Mouse (Mus musculus) heart, postnatal 25 days (tissue): ENCODE measurements at regions not wholly inside any gene's neighbourhood (a gene's known extent, or its start where the extent isn't known, plus 50 kb on each side); places are given as distances from the start of the nearest gene placed in this dataset.
A peak's percentile ranks its signal among the peaks of the same experiment; 100 is the strongest.

Experiments used
- DNase-seq: peaks from one replicate; pipeline ENCODE4 v3.0.0; 2022; ENCODE audit warnings: low spot score
- intact Hi-C: fragments of 180-260 bp; cut with DNase I; formaldehyde crosslinking; loops from one replicate; pipeline ENCODE4 v1.15.1; 2025

DNA sequence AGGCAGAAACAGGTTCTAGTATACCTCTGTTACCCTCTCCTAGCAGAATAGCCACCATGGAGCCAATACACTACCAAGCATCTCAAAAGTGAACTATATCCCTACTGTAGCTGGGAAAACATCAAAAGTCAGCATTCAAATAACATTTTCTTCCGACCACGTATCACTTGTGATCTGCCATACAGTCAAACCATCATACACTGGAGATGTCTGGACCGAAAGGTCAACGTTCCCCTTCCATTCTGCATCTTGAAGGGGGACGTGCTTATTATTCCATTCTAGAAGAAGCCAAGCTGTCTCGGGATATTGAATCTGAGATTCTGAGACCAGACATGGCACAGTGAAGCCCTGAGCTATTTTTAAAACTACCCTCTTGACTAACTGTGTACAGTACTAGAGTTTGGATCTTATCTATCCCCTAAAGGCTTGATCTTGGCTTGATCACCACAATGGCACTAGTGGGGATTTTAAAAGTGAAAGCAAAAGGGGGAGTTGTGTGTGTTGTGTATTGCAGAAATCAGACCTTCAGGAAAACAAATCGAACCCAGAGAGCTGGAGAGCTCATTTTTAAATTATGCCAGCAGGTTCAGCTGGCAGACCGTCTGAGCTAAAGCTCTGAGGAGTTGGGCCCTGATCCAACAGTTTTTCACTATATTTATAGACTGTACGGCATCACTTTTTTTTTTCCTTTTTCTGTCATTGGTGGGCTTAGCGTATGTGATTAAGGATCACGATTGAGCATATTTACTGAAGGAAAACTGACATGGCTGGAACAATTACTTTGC lies 218.6 kb upstream of the Hs6st1 start:
- no peak for DNase-seq
- intact Hi-C loops, result no loop called here

DNA sequence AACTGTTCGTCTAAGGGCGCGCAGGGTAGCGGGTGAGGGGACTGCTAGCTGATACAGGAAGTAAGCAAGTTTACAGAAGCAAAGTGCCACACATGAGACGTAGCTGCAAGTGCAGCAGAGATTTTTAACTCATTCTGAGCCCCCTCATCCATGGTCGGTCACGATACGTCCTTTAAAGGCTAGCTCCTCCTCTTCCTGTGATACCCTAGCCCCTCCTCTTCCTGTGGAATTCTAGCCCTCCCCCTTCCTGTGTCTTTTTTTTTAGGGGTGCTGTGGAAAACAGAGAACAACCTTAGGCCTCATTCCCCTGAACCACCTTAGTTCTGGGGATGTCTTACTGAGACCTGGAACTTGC lies 218.0 kb upstream of the Hs6st1 start:
- intact Hi-C loops, result no loop called here
- DNase-seq, result no peak

DNA sequence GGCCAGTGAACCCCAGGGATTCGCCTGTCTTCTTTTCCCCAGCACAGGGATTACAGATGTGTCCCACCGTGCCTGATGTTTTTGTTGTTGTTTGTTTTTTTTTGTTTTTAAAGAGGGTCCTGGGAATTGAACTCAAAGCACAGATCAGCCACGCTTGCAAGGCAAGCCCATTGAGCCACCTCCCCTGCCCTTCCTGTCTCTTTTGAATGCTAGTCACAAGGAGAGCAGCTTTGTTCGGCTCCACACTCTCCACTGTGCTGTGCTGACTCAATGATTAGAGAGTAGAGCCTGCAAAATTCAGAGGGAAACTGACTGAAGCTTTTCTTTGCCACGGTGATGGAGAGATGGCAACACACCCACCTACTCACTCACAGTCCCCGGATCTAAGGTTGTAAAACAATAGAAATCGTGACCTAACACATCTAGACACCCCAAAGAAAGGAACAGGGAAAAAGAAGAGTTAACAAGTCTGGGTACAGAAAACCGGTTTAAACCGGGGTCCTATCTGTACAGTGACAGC lies 217.6 kb upstream of the Hs6st1 start:
- DNase-seq, result no peak
- intact Hi-C loops, result no loop called here

DNA sequence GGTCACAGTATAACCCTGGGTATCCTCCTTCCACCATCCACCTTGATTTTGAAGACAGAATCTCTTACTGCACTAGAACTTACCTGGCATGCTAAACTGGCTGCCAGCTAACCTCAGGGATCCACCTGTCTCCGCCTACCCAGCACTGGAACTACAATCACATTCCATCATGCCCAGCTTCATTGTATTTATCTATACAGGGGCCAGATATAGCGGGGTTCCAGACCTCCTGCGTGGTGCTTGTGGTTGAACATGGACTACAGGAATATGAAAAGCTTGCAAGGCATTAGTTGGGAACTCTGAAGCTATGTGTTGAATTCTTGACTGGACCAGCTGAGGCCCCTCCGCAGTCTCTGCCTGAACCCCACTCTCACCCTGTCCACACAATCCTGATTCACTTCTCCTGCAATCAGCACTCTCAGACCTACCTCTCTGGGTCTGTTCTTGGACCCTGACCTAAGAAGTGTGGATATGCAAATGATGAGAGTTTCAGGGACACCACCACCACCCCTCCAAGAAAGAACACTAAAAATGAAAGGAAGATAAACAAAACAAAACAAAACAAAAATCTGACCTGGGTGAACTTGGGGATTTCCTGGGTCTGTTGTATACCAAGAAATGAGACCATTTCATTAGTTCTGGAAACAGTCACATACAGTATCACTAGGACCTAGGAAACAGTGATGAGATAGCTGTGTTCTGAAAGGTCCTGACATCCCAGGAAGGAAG lies 216.4 kb upstream of the Hs6st1 start:
- intact Hi-C loops, result no loop called here
- DNase-seq, result no peak

DNA sequence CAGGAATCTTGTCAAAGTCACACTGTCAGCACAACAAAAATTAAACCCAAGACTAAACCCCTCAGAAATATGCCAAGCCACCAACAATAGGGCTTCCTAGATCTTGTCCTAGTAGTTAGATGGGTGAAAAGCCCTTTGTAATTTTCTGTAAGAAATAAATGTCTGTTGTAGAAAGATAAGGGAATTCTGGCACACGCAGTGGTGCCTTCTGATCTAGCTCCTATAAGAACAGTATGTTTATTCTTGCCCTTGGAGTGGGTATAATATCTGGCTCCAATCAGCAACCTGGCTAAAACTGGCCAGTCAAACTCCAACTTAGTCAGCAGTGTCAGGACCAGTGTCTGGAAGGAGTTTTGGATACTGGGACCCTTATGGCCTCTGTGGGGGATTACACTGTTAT lies 215.2 kb upstream of the Hs6st1 start:
- DNase-seq, result no peak
- intact Hi-C loops, result no loop called here

DNA sequence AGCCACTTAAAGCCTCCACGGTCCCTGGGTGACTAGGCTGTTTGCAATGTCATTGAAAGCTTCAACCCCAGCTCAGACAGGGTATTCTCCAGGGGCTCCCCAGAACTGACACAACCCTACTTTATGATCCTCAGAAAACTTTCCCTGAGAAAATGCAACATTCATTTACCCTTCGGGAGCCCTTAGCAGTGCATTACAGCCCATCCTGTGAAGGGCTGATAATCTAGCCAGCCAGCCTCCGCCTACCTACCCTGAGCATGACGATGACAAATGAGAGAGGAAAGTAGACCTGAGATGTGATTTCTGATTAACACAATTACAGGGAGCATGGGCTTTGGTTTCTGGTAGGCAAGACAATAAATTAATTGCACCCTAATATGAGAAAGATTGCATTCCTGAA lies 212.6 kb upstream of the Hs6st1 start:
- DNase-seq, result no peak
- intact Hi-C loops, result no loop called here

DNA sequence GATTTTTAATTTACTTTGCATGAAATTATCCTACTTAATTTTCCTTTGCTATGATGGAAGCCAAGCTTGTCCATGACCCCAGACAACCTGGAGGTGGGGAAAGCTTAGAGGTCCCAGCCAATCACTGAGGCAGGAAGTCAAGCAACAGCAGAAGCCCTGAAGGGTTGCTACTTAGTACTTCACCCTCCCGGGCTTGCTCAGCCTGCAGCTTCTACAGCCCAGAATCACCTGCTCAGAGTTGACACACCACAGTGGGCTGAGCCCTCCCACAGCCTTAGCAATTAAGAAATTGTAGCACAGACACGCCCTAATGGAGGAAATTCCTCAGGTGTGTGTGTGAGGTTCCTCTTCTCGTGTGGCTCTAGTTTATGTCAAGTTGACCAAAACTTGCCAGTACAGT lies 209.9 kb upstream of the Hs6st1 start:
- no peak for DNase-seq
- intact Hi-C loops, result no loop called here

DNA sequence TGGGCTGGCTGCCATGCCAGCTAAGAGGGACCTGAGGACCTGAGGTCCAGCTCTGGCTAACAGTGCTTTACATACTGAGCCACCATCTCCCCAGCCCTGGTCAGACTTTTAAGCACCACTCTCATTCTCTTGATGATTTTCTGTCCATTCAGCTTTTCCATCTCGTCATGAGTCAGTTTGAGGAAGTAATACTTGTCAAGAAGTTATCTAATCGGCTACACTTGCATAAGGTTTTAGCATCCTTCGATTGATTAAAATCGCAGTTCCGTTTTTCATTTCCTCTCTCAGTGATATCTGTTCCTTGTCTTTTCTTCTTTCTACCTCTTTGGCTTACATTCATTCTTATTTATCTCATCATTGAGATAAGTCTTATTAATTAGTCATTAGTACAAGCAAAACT lies 207.4 kb upstream of the Hs6st1 start:
- no peak for DNase-seq
- intact Hi-C loops, result no loop called here

DNA sequence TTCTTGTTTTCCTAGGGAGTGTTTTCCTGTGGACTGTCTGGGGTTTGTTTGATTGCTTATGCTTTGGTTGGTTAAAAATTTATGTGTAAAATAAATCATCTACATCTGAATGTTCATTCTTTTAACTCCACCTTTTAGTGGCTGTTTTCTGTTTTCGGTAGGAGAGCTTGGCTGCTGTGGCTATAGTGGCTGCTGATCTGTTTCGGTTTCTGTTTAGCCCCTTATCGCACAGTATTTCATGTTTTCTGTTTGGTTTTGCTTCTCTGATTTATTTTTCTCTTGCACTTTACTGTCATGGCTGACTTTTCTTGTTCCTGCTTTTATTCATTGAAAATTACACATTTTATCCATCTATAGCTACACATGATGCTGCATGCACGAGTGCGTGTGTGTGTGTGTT lies 206.0 kb upstream of the Hs6st1 start:
- no peak for DNase-seq
- intact Hi-C loops, result no loop called here

DNA sequence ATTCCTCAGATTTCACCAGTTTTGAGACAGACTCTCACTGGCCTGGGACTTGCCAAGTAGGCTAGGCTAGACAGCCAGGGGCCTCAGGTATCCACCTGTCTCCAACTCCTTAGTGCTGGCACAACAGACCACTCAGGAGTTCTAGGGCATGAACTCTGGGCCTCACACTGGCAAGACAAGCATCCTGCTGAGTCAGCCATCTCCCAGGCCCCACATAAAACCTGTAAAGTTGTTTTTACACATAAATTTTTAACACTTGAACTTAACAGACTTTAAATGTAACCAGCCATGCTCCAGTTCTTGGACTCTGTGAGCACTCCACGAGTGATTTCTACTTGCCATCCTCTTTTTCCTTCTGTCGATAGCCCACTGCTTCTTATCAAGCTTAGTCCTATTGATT lies 205.5 kb upstream of the Hs6st1 start:
- no peak for DNase-seq
- intact Hi-C loops, result no loop called here

DNA sequence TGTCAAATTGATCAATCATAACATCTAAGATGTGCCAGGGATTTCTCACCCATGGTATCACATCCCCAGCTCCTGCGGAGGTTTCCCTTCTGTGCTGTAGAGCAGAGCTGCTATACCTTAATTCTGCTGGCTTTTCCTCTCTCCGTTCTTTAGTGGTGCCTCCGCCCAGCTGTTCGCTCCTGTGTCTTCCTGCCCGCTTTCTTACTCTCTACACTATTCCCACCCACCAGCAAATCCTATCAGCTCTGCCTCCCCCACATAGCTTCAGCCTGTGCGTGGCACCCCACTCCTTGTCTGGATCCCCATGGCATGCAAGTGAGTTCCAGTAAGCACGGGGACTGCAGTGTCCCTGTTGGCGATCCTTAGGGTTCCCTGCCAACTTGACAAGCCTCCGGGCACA lies 204.0 kb upstream of the Hs6st1 start:
- intact Hi-C loops, result no loop called here
- no peak for DNase-seq

DNA sequence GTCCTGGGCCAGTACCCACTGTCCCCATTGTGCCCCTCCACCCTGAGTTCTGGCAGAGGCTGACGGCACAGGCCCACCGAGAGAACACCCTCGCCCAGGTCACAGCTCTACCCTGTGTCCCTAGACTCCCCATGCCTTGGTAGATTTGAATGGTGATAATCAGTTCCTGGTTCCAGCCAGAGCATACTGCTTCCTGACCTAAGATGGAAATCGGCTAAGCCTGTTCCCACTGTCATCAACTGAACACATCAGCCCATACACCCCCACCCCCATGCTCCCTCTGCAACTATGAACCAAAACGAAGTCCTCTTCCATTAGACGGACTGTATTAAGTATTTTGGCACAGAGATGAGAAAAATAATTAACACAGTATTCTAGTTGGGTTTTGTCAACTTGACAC lies 202.9 kb upstream of the Hs6st1 start:
- intact Hi-C loops, result no loop called here

DNA sequence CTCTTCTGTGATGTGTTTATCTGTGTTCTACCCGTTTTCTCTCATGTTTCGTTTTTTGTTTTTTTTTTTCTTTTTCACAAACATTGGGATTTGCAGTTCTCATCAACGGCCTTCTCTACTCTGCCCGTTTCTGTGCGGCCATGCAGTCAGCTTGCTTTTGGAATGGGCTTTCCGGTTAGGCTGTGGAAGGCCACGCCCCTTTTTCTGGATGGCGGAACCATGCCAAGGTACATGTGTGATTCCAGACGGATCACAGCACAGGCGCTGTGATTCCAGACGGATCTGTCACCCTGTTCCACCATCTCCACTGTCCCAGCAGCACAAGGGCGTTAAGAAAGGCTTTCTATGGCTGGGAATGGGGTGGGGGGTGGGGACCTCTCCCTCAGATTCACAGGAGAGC lies 201.6 kb upstream of the Hs6st1 start:
- intact Hi-C loops, result no loop called here
- DNase-seq, result no peak

More for the DNA sequence above, 202.9 kb upstream of the Hs6st1 start:
- DNase-seq, result no peak

DNA sequence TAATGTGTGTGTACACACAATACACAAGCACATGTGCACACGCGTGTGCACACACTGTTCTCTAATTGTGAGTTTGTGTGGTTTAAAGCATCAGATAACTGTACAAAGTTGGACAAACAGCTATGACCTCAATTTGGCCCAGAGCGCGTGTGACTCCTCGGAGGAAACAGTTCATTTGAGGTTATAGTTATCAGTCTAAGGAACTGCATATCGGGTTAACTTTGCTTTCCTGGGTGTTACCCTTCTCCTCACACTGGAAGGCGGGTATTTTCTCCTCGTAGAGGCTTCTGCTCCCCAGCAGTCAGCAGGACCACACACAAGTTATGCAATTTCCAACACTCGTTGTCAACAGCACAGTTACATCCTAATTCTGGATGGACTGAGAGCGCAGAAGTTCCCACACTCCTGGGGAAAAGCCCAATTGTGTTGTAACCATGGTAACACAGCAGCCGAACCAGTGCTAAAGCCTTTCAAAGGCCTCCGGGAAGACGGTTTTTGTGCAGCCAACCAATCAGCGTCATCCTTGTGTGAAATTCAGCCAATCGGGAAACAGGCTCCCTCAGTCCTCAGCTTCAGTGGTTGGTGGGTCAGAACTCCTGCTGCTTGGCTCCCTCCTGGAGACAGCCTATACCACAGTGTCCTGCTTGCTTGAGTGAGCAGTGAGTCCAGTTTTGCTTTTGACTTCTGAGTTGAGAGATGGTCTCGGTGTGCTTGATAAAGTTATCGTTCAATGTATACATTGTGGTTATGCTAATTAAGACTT lies 198.6 kb upstream of the Hs6st1 start:
- peak; percentile 66 for DNase-seq
- intact Hi-C loops, result no loop called here

DNA sequence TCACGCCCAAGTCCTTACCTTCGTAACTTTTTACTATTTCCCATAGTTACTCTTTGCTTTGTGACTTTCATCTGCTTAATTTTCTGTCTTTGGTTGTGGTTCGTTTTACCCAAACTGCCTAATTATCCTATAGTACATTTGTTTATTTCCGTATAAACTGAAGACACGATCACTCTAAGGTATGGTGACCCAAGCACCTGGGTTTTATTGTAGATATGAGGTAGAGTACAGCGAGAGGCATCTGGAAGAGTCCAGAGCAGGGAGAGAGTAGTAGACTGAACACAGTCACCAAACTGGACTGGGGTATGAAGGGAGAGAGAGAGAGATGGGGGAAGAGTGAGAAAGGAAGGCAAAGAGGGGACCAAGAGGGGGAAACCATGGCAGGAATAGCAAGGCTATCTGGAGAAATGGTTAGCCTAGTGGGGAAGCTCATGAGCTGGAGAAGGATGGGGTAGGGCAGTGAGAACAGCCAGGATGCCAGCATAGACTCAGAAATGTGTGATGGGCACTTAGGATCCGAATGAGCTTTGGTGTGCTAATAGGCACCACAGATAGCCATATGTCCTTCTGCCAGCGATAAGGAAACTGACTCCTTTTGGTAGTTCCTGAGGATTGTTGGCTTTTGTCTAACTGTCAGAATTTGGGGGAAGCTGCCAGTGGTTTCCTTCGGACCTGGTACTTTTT lies 197.9 kb upstream of the Hs6st1 start:
- intact Hi-C loops, result no loop called here
- DNase-seq, result no peak

DNA sequence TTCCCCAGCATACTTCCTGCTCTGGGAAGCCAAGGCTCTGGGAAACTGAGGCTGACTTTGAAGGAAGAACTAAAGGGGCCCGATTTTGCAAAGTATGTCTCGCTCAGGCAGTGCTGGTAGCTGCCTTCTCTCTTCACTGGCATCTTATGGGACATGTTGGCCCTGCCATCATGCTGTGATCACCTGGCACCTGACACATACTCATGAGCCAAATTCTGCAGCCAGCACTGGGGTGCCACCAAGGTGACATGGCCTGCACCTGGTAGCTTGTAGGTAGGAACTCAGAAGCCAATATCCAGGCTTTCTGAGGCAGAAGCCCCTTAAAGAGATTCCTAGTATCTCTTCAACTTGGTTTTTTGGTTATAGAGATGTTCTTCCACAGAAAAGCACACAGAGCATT lies 195.2 kb upstream of the Hs6st1 start:
- intact Hi-C loops, result no loop called here
- DNase-seq, result no peak

DNA sequence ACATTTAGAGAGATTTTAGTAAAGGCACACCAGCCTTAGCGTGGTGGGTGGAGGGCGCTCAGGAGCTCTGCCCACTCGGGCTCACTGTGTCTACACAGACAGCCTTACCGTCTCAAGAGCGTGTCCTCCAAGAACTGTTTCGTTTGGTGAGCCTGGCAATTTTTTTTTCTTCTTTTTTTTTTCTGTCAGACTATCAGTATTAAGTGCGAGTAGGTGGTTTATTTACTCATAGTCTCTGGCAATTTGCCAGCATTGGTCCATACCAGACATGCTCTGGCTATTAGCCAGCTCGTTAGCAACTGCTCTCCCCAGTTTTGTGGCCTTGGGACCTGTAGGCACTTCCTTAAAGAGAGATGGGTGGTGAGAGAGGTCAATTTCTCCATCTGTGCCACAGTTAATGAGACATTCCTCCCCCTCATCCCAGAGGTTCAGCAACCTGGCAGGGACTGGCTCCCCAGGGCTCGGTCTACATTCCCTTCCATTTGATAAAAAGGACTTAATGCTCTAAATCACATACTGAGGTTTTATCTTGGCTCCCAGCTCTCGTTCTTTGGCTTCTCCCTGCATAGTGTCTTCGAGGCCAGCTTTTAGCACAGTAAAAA lies 192.9 kb upstream of the Hs6st1 start:
- intact Hi-C loops, result no loop called here
- peak; percentile 38 for DNase-seq

DNA sequence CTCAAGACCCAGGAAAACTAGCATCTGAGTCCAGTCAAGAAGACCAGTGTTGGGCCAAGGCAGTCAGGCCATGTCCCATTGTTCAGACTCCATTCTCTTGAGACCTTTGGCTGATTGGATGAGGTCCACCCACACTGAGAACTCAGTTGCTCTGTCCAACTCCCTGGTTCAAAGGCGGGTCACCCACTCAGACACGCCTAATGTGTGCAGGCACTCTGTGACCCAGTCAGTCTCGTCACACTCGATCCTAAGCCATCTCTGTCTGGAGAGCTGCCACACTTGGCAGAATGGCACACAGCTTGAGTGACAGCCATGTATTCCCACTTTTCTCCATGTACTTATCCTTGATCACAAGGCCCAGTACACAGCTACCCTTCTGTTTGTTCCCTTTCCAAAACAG lies 189.8 kb upstream of the Hs6st1 start:
- intact Hi-C loops, result no loop called here
- DNase-seq, result peak; percentile 24

DNA sequence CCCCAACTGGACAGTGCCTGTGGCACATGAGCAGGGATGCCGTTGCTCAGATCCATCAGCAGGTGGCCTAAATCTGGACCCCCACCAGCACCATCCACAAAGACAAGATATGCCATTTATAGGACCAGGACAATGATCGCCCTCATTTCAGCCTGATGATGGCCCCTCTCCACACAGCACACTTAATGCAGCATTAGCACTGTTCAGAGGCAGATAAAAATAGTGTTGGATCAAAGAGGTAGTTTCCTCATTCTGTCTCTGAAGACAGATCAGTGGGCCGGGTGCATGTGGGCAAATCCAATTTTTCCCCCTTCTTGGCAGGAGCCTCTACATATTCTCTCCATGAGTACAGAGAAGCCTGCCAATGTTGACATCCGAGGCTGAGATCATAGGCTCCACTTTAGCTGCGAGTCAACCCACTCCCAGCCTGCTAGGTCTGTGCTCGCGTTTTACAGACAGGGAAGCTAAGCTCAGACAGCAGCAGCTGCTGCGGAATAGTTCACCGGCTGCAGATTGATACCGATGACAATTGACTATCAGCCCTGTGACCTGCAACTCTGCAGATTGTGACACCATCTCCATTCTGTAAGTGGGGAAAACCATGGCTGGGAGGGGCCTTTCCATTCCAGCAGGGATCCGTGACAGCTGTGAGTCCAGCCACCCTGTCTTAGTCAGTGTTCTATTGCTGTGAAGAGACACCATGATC lies 188.7 kb upstream of the Hs6st1 start:
- DNase-seq, result peak; percentile 52
- intact Hi-C loops, result no loop called here
